8 mouse cellular contexts compared by ENCODE assay signal in the genomic region with DNA sequence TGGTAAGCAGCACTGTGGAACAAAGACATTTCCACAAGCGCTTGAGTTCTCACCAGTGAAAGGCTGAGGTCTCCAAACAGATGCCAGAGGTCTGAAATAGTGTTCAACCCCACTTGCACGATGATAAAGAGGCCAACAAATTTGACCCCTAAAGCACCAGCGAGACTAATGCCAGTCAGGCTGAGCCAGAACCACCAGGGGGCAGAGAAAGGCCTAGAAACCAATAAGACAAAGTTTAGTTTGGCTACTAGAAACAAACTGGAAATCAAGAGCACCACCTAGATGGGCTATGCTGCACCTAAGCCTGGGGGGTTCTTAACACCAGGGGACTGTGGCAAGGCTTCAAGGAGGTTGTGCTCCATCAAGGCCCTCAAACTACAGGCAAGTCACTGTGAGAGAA. TPM values are rescaled to one million over a fixed set of nuclear protein-coding genes. Genes with fewer than 3 reads are reported as not detected.
DNase-seq lines count a peak whose midpoint lies in the region; ATAC-seq and TF ChIP-seq lines count a peak whose summit lies in the region.
"Had no signal": no experiment of that assay in that cellular context is flagged by ENCODE, and none has a peak within 500 bp of the region (broad histone marks: within the 10 kb centered on the region; RNA-seq: fewer than 3 reads in every experiment).

No protein-coding gene starts in this region.

- no peak for TF ChIP-seq EP300 in CH12.LX (IDR thresholded peaks at IDR 0.05; ENCODE audit: low read length)

- H3K9ac ChIP-seq in kidney, embryonic 15.5 days, result no peak overlapping the region
- no peak overlapping the region for H3K9ac ChIP-seq in CH12.LX (ENCODE audit: insufficient read depth, low read depth)
- H3K9ac ChIP-seq in hindbrain, embryonic 14.5 days, result no peak overlapping the region
- H3K9ac ChIP-seq: embryonic facial prominence, embryonic 15.5 days had no signal

- CTCF ChIA-PET in Patski (lab: Charles Lee), result interaction anchor here (1.6 kb wide), 1 partner anchor 13 kb away, joined by 4 read pairs; no protein-coding TSS in a partner anchor

- H3K4me3 ChIP-seq in kidney, adult 2 months (ENCODE audit: insufficient read depth, low read depth, low read length), result no peak overlapping the region
- no peak overlapping the region for H3K4me3 ChIP-seq in kidney, embryonic 15.5 days (replicated peaks)
- H3K4me3 ChIP-seq in CH12.LX (replicated peaks in 1 of 3; ENCODE audit: low read depth in 2 of 3, low read length in 2 of 3, poor library complexity in 1 of 3), result no peak overlapping the region
- H3K4me3 ChIP-seq in hindbrain, embryonic 14.5 days (replicated peaks; ENCODE audit: low read length), result no peak overlapping the region
- no peak overlapping the region for H3K4me3 ChIP-seq in small intestine, adult 2 months (ENCODE audit: low read depth, low read length)
- H3K4me3 ChIP-seq: embryonic facial prominence, embryonic 15.5 days had no signal

- 64% methylated on average over 3 of the region's 3 CpGs for WGBS in kidney, adult 2 months
- 76% methylated on average over 3 of the region's 3 CpGs for WGBS in kidney, embryonic 15.5 days
- 62% methylated on average over 3 of the region's 3 CpGs for WGBS in hindbrain, embryonic 14.5 days
- WGBS in small intestine, adult 2 months, result 66% methylated on average over 3 of the region's 3 CpGs

- no peaks in the 10 kb centered on the region for H3K27me3 ChIP-seq in kidney, adult 2 months (replicated peaks; ENCODE audit: control insufficient read depth, insufficient read depth, low read length)
- no peaks in the 10 kb centered on the region for H3K27me3 ChIP-seq in kidney, embryonic 15.5 days
- H3K27me3 ChIP-seq in CH12.LX (replicated peaks) (no peaks in the 10 kb centered on the region), Patski (no peaks in the 10 kb centered on the region)
- no peaks in the 10 kb centered on the region for H3K27me3 ChIP-seq in hindbrain, embryonic 14.5 days (ENCODE audit: control insufficient read depth, insufficient read depth, low read length)
- H3K27me3 ChIP-seq in small intestine, adult 2 months (ENCODE audit: control insufficient read depth, insufficient read depth, low read length), result no peaks in the 10 kb centered on the region
- H3K27me3 ChIP-seq: embryonic facial prominence, embryonic 15.5 days had no signal

- ATAC-seq in kidney, embryonic 15.5 days (replicated peaks; ENCODE audit: low FRiP score), result no peak
- no peak for ATAC-seq in Patski
- no peak for ATAC-seq in hindbrain, embryonic 14.5 days (ENCODE audit: low FRiP score)
- ATAC-seq in erythroblast, adult 5-6 weeks (replicated peaks; ENCODE audit: low FRiP score, poor library complexity, severe bottlenecking), result no peak

- H3K4me1 ChIP-seq in kidney, adult 2 months (ENCODE audit: control insufficient read depth, insufficient read depth, low read length), result no peaks in the 10 kb centered on the region
- H3K4me1 ChIP-seq in kidney, embryonic 15.5 days, result no peaks in the 10 kb centered on the region
- peaks cover 0 to 11% of the 10 kb centered on the region in 2 experiments; a peak in 2 of 4 replicates for H3K4me1 ChIP-seq in CH12.LX (ENCODE audit: control insufficient read depth in 1 of 2, insufficient read depth in 2 of 2)
- H3K4me1 ChIP-seq in hindbrain, embryonic 14.5 days (replicated peaks; ENCODE audit: control insufficient read depth, insufficient read depth, low read length), result no peaks in the 10 kb centered on the region
- H3K4me1 ChIP-seq in small intestine, adult 2 months (ENCODE audit: control insufficient read depth, insufficient read depth, insufficient read length, low read length), result no peaks in the 10 kb centered on the region
- H3K4me1 ChIP-seq: embryonic facial prominence, embryonic 15.5 days had no signal

- H3K27ac ChIP-seq in kidney, adult 2 months (ENCODE audit: insufficient read depth, low read depth, low read length), result no peak overlapping the region
- H3K27ac ChIP-seq in kidney, embryonic 15.5 days, result no peak overlapping the region
- no peak overlapping the region for H3K27ac ChIP-seq in CH12.LX (ENCODE audit: insufficient read depth, low read depth)
- no peak overlapping the region for H3K27ac ChIP-seq in hindbrain, embryonic 14.5 days
- no peak overlapping the region for H3K27ac ChIP-seq in small intestine, adult 2 months (ENCODE audit: insufficient read depth, low read depth, low read length)
- H3K27ac ChIP-seq: embryonic facial prominence, embryonic 15.5 days had no signal

- peak; percentile 67 for TF ChIP-seq CTCF in kidney, adult 2 months (conservative IDR thresholded peaks at IDR 0.05; ENCODE audit: insufficient read depth, insufficient read length, low read depth, low read length)
- TF ChIP-seq CTCF in CH12.LX (conservative IDR thresholded peaks at IDR 0.05 in 1 of 2, IDR thresholded peaks at IDR 0.05 in 1 of 2; ENCODE audit: low read depth in 2 of 2, low read length in 2 of 2) (peak; percentile 23 to 83; a peak in 3 of 4 replicates), Patski (IDR thresholded peaks at IDR 0.05) (peak; percentile 52)
- peak; percentile 35; the same call in 1 of the 2 replicates for TF ChIP-seq CTCF in small intestine, adult 2 months (IDR thresholded peaks at IDR 0.05; ENCODE audit: extremely low read depth, insufficient read length, insufficient replicate concordance, low read depth, low read length)

- peak; percentile 28 for DNase-seq in kidney, adult 2 months
- peak; percentile 36 for DNase-seq in CH12.LX (ENCODE audit: extremely low read depth)
- DNase-seq in Patski (ENCODE audit: low read depth, low spot score), result no peak
- peak; percentile 48 for DNase-seq in hindbrain, embryonic 14.5 days (ENCODE audit: low spot score)

- H3K9me3 ChIP-seq in kidney, embryonic 15.5 days (replicated peaks), result no peaks in the 10 kb centered on the region
- no peaks in the 10 kb centered on the region for H3K9me3 ChIP-seq in CH12.LX (replicated peaks; ENCODE audit: low read length)
- no peaks in the 10 kb centered on the region for H3K9me3 ChIP-seq in hindbrain, embryonic 14.5 days (ENCODE audit: control insufficient read depth, low read length)
- H3K9me3 ChIP-seq: embryonic facial prominence, embryonic 15.5 days had no signal

- no peak overlapping the region for H3K4me2 ChIP-seq in kidney, embryonic 15.5 days
- H3K4me2 ChIP-seq in CH12.LX (ENCODE audit: insufficient read depth, low read depth, poor library complexity, severe bottlenecking), result no peak overlapping the region
- no peak overlapping the region for H3K4me2 ChIP-seq in hindbrain, embryonic 14.5 days (replicated peaks)
- H3K4me2 ChIP-seq: embryonic facial prominence, embryonic 15.5 days had no signal

- H3K79me2 ChIP-seq in CH12.LX (replicated peaks; ENCODE audit: control insufficient read depth, extremely low read depth, insufficient read depth, poor library complexity, severe bottlenecking), result no peaks in the 10 kb centered on the region

- in situ Hi-C loops in CH12.LX (cut with MboI; ENCODE audit: low pct_ligation_motif_present, low pct_unique_long_range_greater_than_20kb, low sequenced_read_pairs), result no loop called here
- in situ Hi-C loops in Patski (cut with MboI; ENCODE audit: low pct_unique_long_range_greater_than_20kb), result no loop called here

- peak; percentile 75 for TF ChIP-seq RAD21 in CH12.LX (IDR thresholded peaks at IDR 0.05; ENCODE audit: low read depth, low read length)

- POLR2A ChIA-PET in Patski (lab: Charles Lee), result no interaction called here

- H3K36me3 ChIP-seq in kidney, adult 2 months (ENCODE audit: control insufficient read depth, insufficient read depth, low read length), result no peaks in the 10 kb centered on the region
- H3K36me3 ChIP-seq in kidney, embryonic 15.5 days, result peaks cover 46% of the 10 kb centered on the region
- H3K36me3 ChIP-seq in CH12.LX (replicated peaks in 1 of 2; ENCODE audit: control insufficient read depth in 1 of 2, insufficient read depth in 1 of 2, low read length in 1 of 2), result peaks cover 10 to 72% of the 10 kb centered on the region in 2 experiments
- H3K36me3 ChIP-seq in hindbrain, embryonic 14.5 days (replicated peaks; ENCODE audit: control insufficient read depth, insufficient read depth), result peaks cover 66% of the 10 kb centered on the region
- peaks cover 2% of the 10 kb centered on the region; the same call in 1 of the 2 replicates for H3K36me3 ChIP-seq in small intestine, adult 2 months (ENCODE audit: control insufficient read depth, insufficient read depth, low read length)

- no peak for TF ChIP-seq POLR2A in kidney, adult 2 months (IDR thresholded peaks at IDR 0.05; ENCODE audit: low read depth, low read length)
- TF ChIP-seq POLR2A in CH12.LX (IDR thresholded peaks at IDR 0.05; ENCODE audit: low read depth, low read length), result no peak
- TF ChIP-seq POLR2A in small intestine, adult 2 months (IDR thresholded peaks at IDR 0.05; ENCODE audit: low read depth, low read length), result no peak

- dilution Hi-C loops in CH12.LX (cut with MboI; ENCODE audit: extremely low pct_ligation_motif_present, extremely low pct_unique_long_range_greater_than_20kb, low sequenced_read_pairs), result no loop called here

RNA-seq across cellular contexts. Expression of gene Gstz1, which starts 15.3 kb away (rescaled TPM):
- polyA plus RNA-seq in kidney, adult 2 months (2012; rRNA removed), result 427 and 440 TPM in 2 replicates
- polyA plus RNA-seq in kidney, embryonic 15.5 days (2015; fragmentation: Nextera tagmentation; extraction: Ambion mirVana), result 43.9 and 56.1 TPM in 2 replicates
- total RNA-seq in CH12.LX (2012; rRNA removed) (16.7 and 22.3 TPM in 2 replicates), CH12.LX (2014; rRNA removed) (26.8 and 27.5 TPM in 2 replicates)
- polyA plus RNA-seq in CH12.LX (2012; ENCODE audit: insufficient read length, low read depth) (19.7 and 20.5 TPM in 2 replicates), Patski (2021) (36.7 TPM)
- 26.6 and 31.9 TPM in 2 replicates for polyA plus RNA-seq in hindbrain, embryonic 14.5 days (2014; fragmentation: Nextera tagmentation; extraction: Ambion mirVana)
- polyA plus RNA-seq in small intestine, adult 2 months (2012; rRNA removed), result 20.7 and 23.0 TPM in 2 replicates
- 6.1 and 8.4 TPM in 2 replicates for total RNA-seq in erythroblast, adult 5-6 weeks (2015; ENCODE audit: low replicate concordance)
- 3.8 and 5.2 TPM in 2 replicates for total RNA-seq in erythroblast, adult 5-6 weeks (2017; ENCODE audit: low replicate concordance)

RNA-seq across cellular contexts. Expression of gene Pomt2, which starts 16.1 kb away (rescaled TPM):
- 15.9 and 20.9 TPM in 2 replicates for polyA plus RNA-seq in kidney, adult 2 months (2012; rRNA removed)
- polyA plus RNA-seq in kidney, embryonic 15.5 days (2015; fragmentation: Nextera tagmentation; extraction: Ambion mirVana), result 18.5 and 19.0 TPM in 2 replicates
- total RNA-seq in CH12.LX (2012; rRNA removed) (12.4 and 12.8 TPM in 2 replicates), CH12.LX (2014; rRNA removed) (11.7 and 12.0 TPM in 2 replicates)
- polyA plus RNA-seq in CH12.LX (2012; ENCODE audit: insufficient read length, low read depth) (10.5 and 11.6 TPM in 2 replicates), Patski (2021) (14.5 TPM)
- 15.1 and 19.6 TPM in 2 replicates for polyA plus RNA-seq in hindbrain, embryonic 14.5 days (2014; fragmentation: Nextera tagmentation; extraction: Ambion mirVana)
- 4.4 and 5.2 TPM in 2 replicates for polyA plus RNA-seq in small intestine, adult 2 months (2012; rRNA removed)
- 0.58 and 2.7 TPM in 2 replicates for total RNA-seq in erythroblast, adult 5-6 weeks (2015; ENCODE audit: low replicate concordance)
- 1.7 and 2.1 TPM in 2 replicates for total RNA-seq in erythroblast, adult 5-6 weeks (2017; ENCODE audit: low replicate concordance)

RNA-seq across cellular contexts. Expression of gene Ngb, which starts 29.3 kb away (rescaled TPM):
- polyA plus RNA-seq in kidney, adult 2 months (2012; rRNA removed), result 1.4 and 1.7 TPM in 2 replicates
- 0.69 and 0.74 TPM in 2 replicates for polyA plus RNA-seq in kidney, embryonic 15.5 days (2015; fragmentation: Nextera tagmentation; extraction: Ambion mirVana)
- total RNA-seq in CH12.LX (2012; rRNA removed) (0.08 TPM in 1 of 2 replicates, not detected in the other), CH12.LX (2014; rRNA removed) (0.23 TPM in 1 of 2 replicates, not detected in the other)
- polyA plus RNA-seq in CH12.LX (2012; ENCODE audit: insufficient read length, low read depth) (0.15 TPM in 1 of 2 replicates, not detected in the other), Patski (2021) (0.49 TPM)
- 3.2 and 5.0 TPM in 2 replicates for polyA plus RNA-seq in hindbrain, embryonic 14.5 days (2014; fragmentation: Nextera tagmentation; extraction: Ambion mirVana)
- 1.2 and 3.0 TPM in 2 replicates for polyA plus RNA-seq in small intestine, adult 2 months (2012; rRNA removed)
- total RNA-seq in erythroblast, adult 5-6 weeks (2015; ENCODE audit: low replicate concordance), result not detected in 2 replicates
- not detected in 2 replicates for total RNA-seq in erythroblast, adult 5-6 weeks (2017; ENCODE audit: low replicate concordance)
